Mouse (Mus musculus): ENCODE measurements at regions not wholly inside any gene's neighbourhood (a gene's known extent, or its start where the extent isn't known, plus 50 kb on each side); places are given as distances from the start of the nearest gene placed in this dataset.

DNA sequence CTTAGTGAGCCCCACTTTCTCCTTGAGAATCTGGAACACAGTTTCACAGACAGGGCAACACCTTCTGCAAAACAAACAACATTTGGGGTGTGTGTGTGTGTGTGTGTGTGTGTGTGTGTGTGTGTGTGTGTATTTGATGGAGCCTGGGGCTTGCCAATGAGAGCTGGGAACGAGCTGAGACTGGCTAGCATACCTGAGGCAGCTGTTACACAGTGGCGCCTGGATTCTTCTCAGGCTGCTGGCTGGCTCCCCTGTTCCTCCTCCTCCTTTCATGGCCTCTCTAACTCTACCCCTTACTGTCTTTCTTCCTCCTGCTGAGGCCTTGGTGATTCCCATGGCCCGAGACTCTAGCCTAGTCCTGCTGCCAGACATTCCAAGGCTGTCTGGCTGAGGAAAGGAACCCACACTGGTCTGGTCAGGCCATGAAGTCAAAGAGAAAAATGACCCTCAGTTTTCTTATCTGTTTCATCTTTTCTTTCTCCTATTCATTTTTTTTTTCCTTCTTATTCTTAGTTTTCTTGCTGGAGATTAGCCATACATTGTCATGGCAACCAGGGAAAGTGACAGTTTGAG is 79.6 kb upstream of the Sem1 start:
- WGBS: 34% methylated on average over 3 of the region's 3 CpGs
- no peaks in the 10 kb centered on the region for H3K36me3 ChIP-seq (ENCODE audit: control insufficient read depth, insufficient read depth, low read length)
- no peaks in the 10 kb centered on the region for H3K27me3 ChIP-seq (ENCODE audit: control insufficient read depth, insufficient read depth, low read length)
- no peak for DNase-seq (ENCODE audit: low spot score)
- ATAC-seq (replicated peaks; ENCODE audit: low FRiP score): no peak
- no peak overlapping the region for H3K4me2 ChIP-seq (ENCODE audit: low read depth, low read length, severe bottlenecking)
- no peak overlapping the region for H3K4me3 ChIP-seq (ENCODE audit: low read depth, low read length)
- H3K4me1 ChIP-seq (replicated peaks; ENCODE audit: control insufficient read depth, insufficient read depth, low read length): no peaks in the 10 kb centered on the region
- no peaks in the 10 kb centered on the region for H3K9me3 ChIP-seq (ENCODE audit: control insufficient read depth, low read length)
- no peak overlapping the region for H3K27ac ChIP-seq (ENCODE audit: low read depth, low read length)
- H3K9ac ChIP-seq (ENCODE audit: low read length): no peak overlapping the region

DNA sequence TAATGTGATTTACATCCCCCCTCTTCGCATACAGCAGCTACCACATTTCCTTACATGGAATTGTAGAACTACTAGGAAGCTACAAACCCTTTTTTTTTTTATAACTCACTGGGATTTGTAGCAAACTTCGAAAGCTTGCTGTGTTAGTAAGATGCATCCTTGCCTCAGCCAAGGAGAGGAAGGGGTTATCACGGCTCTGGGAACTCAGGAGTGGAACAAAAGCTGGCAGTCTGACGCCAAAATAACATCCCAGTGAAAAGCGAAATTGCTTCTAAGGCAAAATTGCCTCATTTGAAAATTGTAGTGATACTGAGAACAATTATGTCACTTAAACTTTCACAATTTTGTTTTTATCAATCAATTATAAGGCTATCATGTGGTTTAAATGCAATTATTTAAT is 81.6 kb upstream of the Sem1 start:
- Histone ChIP-seq H3K36me3 (ENCODE audit: control insufficient read depth, insufficient read depth, low read length) (no peaks in the 10 kb centered on the region), H3K9ac (ENCODE audit: low read length) (no peak overlapping the region), H3K27ac (ENCODE audit: low read depth, low read length) (no peak overlapping the region), H3K4me3 (ENCODE audit: low read depth, low read length) (no peak overlapping the region), H3K27me3 (ENCODE audit: control insufficient read depth, insufficient read depth, low read length) (no peaks in the 10 kb centered on the region), H3K9me3 (ENCODE audit: control insufficient read depth, low read length) (no peaks in the 10 kb centered on the region), H3K4me1 (replicated peaks; ENCODE audit: control insufficient read depth, insufficient read depth, low read length) (no peaks in the 10 kb centered on the region), H3K4me2 (ENCODE audit: low read depth, low read length, severe bottlenecking) (no peak overlapping the region)
- ATAC-seq (replicated peaks; ENCODE audit: low FRiP score): no peak
- WGBS: 65% methylated on average over 5 of the region's 5 CpGs
- no peak for DNase-seq (ENCODE audit: low spot score)

DNA sequence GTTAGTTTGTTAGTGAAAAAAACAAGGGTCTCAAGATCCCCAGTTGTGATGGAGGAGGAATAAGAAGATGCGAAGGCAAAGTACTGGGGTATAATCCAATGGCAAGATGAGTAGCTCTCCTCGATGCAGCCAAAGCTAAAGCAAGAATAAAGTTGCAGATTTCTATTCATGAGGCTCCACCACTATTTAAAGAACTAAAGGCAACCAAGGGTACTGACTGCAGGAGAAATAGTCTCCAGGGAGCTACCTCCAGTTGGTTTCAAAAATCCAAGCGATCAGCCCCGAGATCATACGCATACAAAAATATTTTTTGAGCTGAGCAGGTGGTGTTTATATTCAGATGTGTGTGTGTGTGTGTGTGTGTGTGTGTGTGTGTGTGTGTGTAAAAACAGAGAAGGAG is 88.3 kb upstream of the Sem1 start:
- no peaks in the 10 kb centered on the region for H3K27me3 ChIP-seq (ENCODE audit: control insufficient read depth, insufficient read depth, low read length)
- no peak overlapping the region for H3K27ac ChIP-seq (ENCODE audit: low read depth, low read length)
- no peaks in the 10 kb centered on the region for H3K36me3 ChIP-seq (ENCODE audit: control insufficient read depth, insufficient read depth, low read length)
- no peak overlapping the region for H3K4me3 ChIP-seq (ENCODE audit: low read depth, low read length)
- ATAC-seq (replicated peaks; ENCODE audit: low FRiP score): no peak
- H3K9me3 ChIP-seq (ENCODE audit: control insufficient read depth, low read length): no peaks in the 10 kb centered on the region
- H3K9ac ChIP-seq (ENCODE audit: low read length): no peak overlapping the region
- no peak for DNase-seq (ENCODE audit: low spot score)
- WGBS: 91% methylated on average over 5 of the region's 5 CpGs
- no peak overlapping the region for H3K4me2 ChIP-seq (ENCODE audit: low read depth, low read length, severe bottlenecking)
- no peaks in the 10 kb centered on the region for H3K4me1 ChIP-seq (replicated peaks; ENCODE audit: control insufficient read depth, insufficient read depth, low read length)

DNA sequence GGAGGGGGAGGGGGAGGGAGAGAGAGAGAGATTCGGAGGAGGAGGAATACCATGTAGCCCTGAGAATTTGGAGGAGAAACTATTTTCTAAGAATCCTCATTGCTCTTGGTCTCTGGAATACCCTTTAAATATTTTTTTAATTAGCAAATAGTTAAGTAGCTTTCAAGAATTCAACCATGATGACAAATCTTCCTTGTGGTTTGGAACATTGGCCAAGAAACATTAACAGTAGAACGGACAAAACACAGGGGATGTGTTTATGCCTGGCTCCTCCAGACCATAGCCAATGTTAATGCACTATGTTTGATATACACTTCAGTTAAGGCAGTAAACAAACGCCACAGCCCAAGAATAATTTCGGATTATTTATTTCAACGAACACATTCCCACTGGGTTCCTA is 110.8 kb upstream of the Sem1 start:
- ATAC-seq (replicated peaks; ENCODE audit: low FRiP score) (no peak), DNase-seq (ENCODE audit: low spot score) (no peak)
- H3K27ac ChIP-seq (ENCODE audit: low read depth, low read length): no peak overlapping the region
- H3K4me3 ChIP-seq (ENCODE audit: low read depth, low read length): no peak overlapping the region
- H3K36me3 ChIP-seq (ENCODE audit: control insufficient read depth, insufficient read depth, low read length): no peaks in the 10 kb centered on the region
- H3K4me2 ChIP-seq (ENCODE audit: low read depth, low read length, severe bottlenecking): no peak overlapping the region
- no peaks in the 10 kb centered on the region for H3K4me1 ChIP-seq (replicated peaks; ENCODE audit: control insufficient read depth, insufficient read depth, low read length)
- H3K9me3 ChIP-seq (ENCODE audit: control insufficient read depth, low read length): no peaks in the 10 kb centered on the region
- WGBS: 87% methylated on average over 5 of the region's 5 CpGs
- H3K27me3 ChIP-seq (ENCODE audit: control insufficient read depth, insufficient read depth, low read length): no peaks in the 10 kb centered on the region
- no peak overlapping the region for H3K9ac ChIP-seq (ENCODE audit: low read length)

DNA sequence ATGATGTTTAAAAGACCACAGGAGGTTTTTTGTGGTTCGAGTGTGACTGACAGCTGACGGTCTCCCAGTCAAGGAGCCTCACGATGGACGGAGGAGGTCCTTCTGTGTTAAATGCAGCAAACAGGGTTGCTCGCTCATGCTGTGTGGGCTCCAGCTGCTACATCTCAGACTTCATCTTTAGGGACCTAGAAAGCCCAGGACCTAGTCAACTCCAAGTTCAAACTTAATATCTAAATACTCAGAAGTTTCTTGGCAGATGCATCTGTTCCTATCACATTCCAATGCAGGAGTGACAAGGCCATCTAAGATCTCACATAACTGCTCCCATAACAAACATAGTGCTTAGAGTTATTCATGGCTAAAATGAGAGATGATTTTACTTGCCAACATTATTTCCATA is 111.7 kb upstream of the Sem1 start:
- DNase-seq (ENCODE audit: low spot score) (no peak), ATAC-seq (replicated peaks; ENCODE audit: low FRiP score) (no peak)
- WGBS: 80% methylated on average over 5 of the region's 5 CpGs
- Histone ChIP-seq H3K9me3 (ENCODE audit: control insufficient read depth, low read length) (no peaks in the 10 kb centered on the region), H3K4me1 (replicated peaks; ENCODE audit: control insufficient read depth, insufficient read depth, low read length) (no peaks in the 10 kb centered on the region), H3K4me3 (ENCODE audit: low read depth, low read length) (no peak overlapping the region), H3K27ac (ENCODE audit: low read depth, low read length) (no peak overlapping the region), H3K27me3 (ENCODE audit: control insufficient read depth, insufficient read depth, low read length) (no peaks in the 10 kb centered on the region), H3K4me2 (ENCODE audit: low read depth, low read length, severe bottlenecking) (no peak overlapping the region), H3K36me3 (ENCODE audit: control insufficient read depth, insufficient read depth, low read length) (no peaks in the 10 kb centered on the region), H3K9ac (ENCODE audit: low read length) (no peak overlapping the region)

DNA sequence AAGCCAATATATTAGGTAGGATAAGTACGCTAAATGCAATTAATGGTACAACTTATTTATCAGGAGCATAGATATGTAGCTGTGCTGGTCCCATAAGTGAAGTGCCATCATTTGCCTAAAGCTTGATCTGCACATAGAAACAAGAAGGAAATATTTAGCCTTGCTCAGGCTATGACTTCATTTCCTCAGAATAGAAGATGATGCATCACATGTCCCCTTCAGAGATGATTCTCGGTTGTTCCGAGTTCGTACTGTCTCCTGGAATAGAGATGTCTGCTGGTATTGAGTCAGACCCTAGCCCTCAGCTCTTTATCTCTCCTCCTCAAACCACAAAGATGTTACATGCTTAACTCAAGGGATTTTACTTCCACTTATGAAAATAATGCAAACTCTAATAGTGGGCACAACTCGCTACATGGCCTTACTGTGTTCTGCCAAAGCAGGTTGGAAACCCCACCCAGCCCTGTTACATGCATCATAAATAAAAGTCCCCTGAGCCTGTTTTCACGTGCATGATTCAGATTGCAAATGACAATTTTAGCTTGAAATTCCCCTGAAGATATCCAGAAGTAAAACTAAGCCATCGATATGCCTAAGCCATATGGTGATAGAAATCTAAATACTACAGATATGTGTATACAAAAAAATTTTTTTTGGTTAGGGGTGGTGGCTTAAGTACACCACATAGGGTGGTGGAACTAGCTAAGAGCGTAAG is 113.8 kb upstream of the Sem1 start:
- WGBS: 93% methylated on average over 8 of the region's 8 CpGs
- Histone ChIP-seq H3K4me3 (ENCODE audit: low read depth, low read length) (no peak overlapping the region), H3K9me3 (ENCODE audit: control insufficient read depth, low read length) (no peaks in the 10 kb centered on the region), H3K4me2 (ENCODE audit: low read depth, low read length, severe bottlenecking) (no peak overlapping the region), H3K27ac (ENCODE audit: low read depth, low read length) (no peak overlapping the region), H3K36me3 (ENCODE audit: control insufficient read depth, insufficient read depth, low read length) (no peaks in the 10 kb centered on the region), H3K9ac (ENCODE audit: low read length) (no peak overlapping the region), H3K27me3 (ENCODE audit: control insufficient read depth, insufficient read depth, low read length) (no peaks in the 10 kb centered on the region), H3K4me1 (replicated peaks; ENCODE audit: control insufficient read depth, insufficient read depth, low read length) (no peaks in the 10 kb centered on the region)
- no peak for ATAC-seq (replicated peaks; ENCODE audit: low FRiP score)
- DNase-seq (ENCODE audit: low spot score): no peak

DNA sequence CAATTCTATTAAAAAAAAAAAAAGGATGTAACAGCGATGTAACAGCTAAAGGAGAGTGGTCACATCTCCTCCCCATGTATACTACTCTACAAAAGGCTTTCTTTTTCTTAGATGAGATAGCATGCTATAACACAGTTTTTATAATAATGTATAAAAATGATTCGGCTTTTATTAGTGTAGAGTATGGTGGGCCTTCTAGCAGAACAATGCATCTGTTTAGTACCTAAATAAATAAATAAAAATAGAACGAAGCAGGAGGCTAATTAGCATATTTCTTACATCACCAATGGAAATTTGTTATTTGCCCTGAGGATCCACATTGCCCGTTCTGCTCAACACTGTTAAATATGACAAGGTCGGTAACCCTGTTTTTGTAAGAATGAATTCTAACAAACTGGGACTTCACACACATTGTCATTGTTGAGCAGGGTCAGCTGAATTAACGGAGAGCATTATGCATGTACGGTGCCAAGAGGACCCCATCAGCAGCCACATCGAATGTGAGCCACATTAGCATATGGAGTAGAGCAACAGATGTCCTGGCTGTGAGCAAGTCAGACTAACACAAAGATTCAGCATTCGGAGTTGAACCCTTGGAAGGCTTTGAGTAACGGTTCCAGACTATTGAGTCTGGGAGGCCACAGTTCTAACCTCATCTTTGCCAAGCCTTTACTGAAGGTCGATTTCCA is 117.4 kb upstream of the Sem1 start:
- Histone ChIP-seq H3K36me3 (ENCODE audit: control insufficient read depth, insufficient read depth, low read length) (no peaks in the 10 kb centered on the region), H3K4me2 (ENCODE audit: low read depth, low read length, severe bottlenecking) (no peak overlapping the region), H3K27ac (ENCODE audit: low read depth, low read length) (no peak overlapping the region), H3K4me1 (replicated peaks; ENCODE audit: control insufficient read depth, insufficient read depth, low read length) (no peaks in the 10 kb centered on the region), H3K9me3 (ENCODE audit: control insufficient read depth, low read length) (no peaks in the 10 kb centered on the region), H3K27me3 (ENCODE audit: control insufficient read depth, insufficient read depth, low read length) (no peaks in the 10 kb centered on the region), H3K9ac (ENCODE audit: low read length) (no peak overlapping the region), H3K4me3 (ENCODE audit: low read depth, low read length) (no peak overlapping the region)
- DNase-seq (ENCODE audit: low spot score): no peak
- ATAC-seq (replicated peaks; ENCODE audit: low FRiP score): peak; percentile 61; the same call in 1 of the 2 replicates
- 77% methylated on average over 11 of the region's 11 CpGs for WGBS

DNA sequence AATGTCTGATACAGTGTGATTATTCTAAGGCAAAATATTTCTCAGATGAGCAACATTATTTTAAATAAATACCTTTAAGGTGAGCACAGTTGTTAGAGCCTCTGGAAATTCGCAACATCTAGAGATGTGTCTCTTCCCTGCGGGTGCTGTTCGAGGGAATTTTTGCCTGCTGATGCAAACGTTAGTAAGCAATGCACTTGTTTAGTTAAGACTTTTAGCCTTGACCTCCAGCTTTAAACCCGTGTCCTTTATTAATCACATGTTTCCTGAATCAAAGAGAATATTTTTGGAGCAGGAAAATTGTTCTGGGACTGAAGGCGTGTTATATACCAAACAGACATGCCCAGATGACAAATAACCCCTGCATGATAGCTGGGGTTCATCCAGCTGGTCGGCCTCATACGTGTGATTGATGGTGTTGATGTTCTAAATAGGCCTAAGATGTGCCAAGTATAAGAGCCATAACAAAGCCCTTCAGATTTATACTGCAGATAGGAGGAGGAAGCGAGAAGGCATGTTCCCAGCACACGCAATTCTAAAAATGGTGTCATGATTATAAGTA is 119.0 kb upstream of the Sem1 start:
- ATAC-seq (replicated peaks; ENCODE audit: low FRiP score): no peak
- H3K4me1 ChIP-seq (replicated peaks; ENCODE audit: control insufficient read depth, insufficient read depth, low read length): no peaks in the 10 kb centered on the region
- WGBS: 79% methylated on average over 10 of the region's 10 CpGs

More for the DNA sequence above, 119.0 kb upstream of the Sem1 start:
- no peak overlapping the region for H3K4me2 ChIP-seq (ENCODE audit: low read depth, low read length, severe bottlenecking)
- H3K36me3 ChIP-seq (ENCODE audit: control insufficient read depth, insufficient read depth, low read length): no peaks in the 10 kb centered on the region
- H3K9me3 ChIP-seq (ENCODE audit: control insufficient read depth, low read length): no peaks in the 10 kb centered on the region
- no peak overlapping the region for H3K27ac ChIP-seq (ENCODE audit: low read depth, low read length)
- no peak for DNase-seq (ENCODE audit: low spot score)
- no peaks in the 10 kb centered on the region for H3K27me3 ChIP-seq (ENCODE audit: control insufficient read depth, insufficient read depth, low read length)
- H3K4me3 ChIP-seq (ENCODE audit: low read depth, low read length): no peak overlapping the region
- no peak overlapping the region for H3K9ac ChIP-seq (ENCODE audit: low read length)

Measured in forebrain, embryonic 11.5 days (tissue).